Mouse (Mus musculus) embryonic facial prominence, embryonic 15.5 days (tissue): ENCODE results near the gene Copa. TPM values are rescaled to one million over a fixed set of nuclear protein-coding genes. Genes with fewer than 3 reads are reported as not detected.

ENCODE experiments used
- ATAC-seq: fragments of 200-750 bp; cut with Nextera tagmentation; 2 replicates; pipeline ENCODE4 v1.8.0; 2017; ENCODE audit warnings: low read depth, moderate TSS enrichment; ENCODE audit not compliant: insufficient number of reproducible peaks, low FRiP score, low TSS enrichment
- H3K27ac ChIP-seq: fragments of 300-500 bp; sonication (generic); replicated peaks from 2 replicates; pipeline ENCODE4 v1.5.1; 2015; ENCODE audit warnings: mild to moderate bottlenecking, inconsistent platforms
- H3K27me3 ChIP-seq: fragments of 300-500 bp; sonication (generic); 2 replicates; pipeline ENCODE4 v1.6.1; 2015; ENCODE audit warnings: inconsistent platforms
- H3K36me3 ChIP-seq: fragments of 300-500 bp; sonication (generic); 2 replicates; pipeline ENCODE4 v1.6.1; 2015; ENCODE audit warnings: mild to moderate bottlenecking, inconsistent platforms
- H3K4me1 ChIP-seq: fragments of 300-500 bp; sonication (generic); 2 replicates; pipeline ENCODE4 v1.6.1; 2015; ENCODE audit warnings: inconsistent platforms
- H3K4me2 ChIP-seq: fragments of 300-500 bp; sonication (generic); replicated peaks from 2 replicates; pipeline ENCODE4 v1.6.1; 2015; ENCODE audit warnings: mild to moderate bottlenecking, inconsistent platforms
- H3K4me3 ChIP-seq: fragments of 300-500 bp; sonication (generic); replicated peaks from 2 replicates; pipeline ENCODE4 v1.5.1; 2015; ENCODE audit warnings: mild to moderate bottlenecking, inconsistent platforms
- H3K9ac ChIP-seq: fragments of 300-500 bp; sonication (generic); 2 replicates; pipeline ENCODE4 v1.6.1; 2015; ENCODE audit warnings: inconsistent platforms
- H3K9me3 ChIP-seq: fragments of 300-500 bp; sonication (generic); replicated peaks from 2 replicates; pipeline ENCODE4 v1.6.1; 2016; ENCODE audit warnings: inconsistent platforms
- WGBS: fragments of 180-500 bp; shearing (Covaris S2); methylation state at CpG from one replicate; pipeline ENCODE4 v1.1.7; 2015; 5-methylcytosine and 5-hydroxymethylcytosine counted together
- polyA plus RNA-seq: library from polyadenylated mRNA; unstranded; fragments of >200 nt; fragmentation: Nextera tagmentation; extraction: Ambion mirVana; gene quantifications from 2 replicates; pipeline ENCODE4 v1.2.1, GENCODE M21; 2015

Gene Copa
- polyA plus RNA-seq, 1 experiment from 2014 or later, result 235 TPM

DNA sequence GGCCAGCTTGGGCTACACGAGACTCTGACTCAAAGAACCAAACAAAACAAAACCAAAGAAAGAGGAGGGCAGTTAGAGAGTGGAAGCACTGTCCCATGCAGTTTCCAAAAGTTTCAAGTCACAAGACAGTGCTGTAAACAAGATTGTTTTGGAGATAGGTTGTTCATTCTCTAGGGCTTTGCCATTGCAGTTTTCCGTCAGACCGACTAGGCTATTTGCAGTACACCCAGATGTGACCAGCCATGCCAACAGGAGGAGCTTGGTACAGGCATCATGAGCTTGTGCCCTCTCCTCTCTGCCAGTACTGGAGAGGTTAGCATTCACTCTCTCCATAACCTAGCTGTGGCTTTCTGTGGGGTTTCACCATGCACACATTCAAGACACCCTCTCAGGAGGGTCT, 11.2 kb downstream of the Copa start:
- 74% methylated on average over 3 of the region's 3 CpGs for WGBS
- no peak for ATAC-seq
- Histone ChIP-seq H3K4me3 (no peak overlapping the region), H3K4me1 (no peaks in the 10 kb centered on the region), H3K27ac (no peak overlapping the region), H3K9ac (no peak overlapping the region), H3K9me3 (no peaks in the 10 kb centered on the region), H3K27me3 (no peaks in the 10 kb centered on the region), H3K36me3 (peaks cover 81% of the 10 kb centered on the region), H3K4me2 (no peak overlapping the region)

DNA sequence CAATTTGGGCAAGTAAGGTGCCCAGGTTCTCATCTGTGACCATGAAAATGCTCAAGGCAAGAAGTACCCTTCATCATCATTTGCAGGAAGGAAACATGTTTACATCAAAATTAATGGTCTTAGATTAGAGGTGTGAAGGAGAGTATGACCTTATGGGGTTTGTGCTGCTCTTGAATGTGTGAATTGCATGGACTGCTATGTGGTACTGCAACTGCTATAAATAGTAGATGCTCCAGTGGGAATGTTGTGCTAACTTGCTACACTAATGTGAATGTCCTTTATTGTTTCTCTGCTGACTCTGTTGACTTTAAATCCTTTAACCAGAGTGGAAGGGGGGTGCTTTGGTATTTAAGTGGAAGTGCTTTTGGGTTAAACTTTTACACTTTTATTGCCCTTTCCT, 12.0 kb downstream of the Copa start:
- Histone ChIP-seq H3K36me3 (peaks cover 77% of the 10 kb centered on the region), H3K4me3 (no peak overlapping the region), H3K4me1 (no peaks in the 10 kb centered on the region), H3K9me3 (no peaks in the 10 kb centered on the region), H3K9ac (no peak overlapping the region), H3K4me2 (no peak overlapping the region), H3K27me3 (no peaks in the 10 kb centered on the region), H3K27ac (no peak overlapping the region)
- no peak for ATAC-seq

DNA sequence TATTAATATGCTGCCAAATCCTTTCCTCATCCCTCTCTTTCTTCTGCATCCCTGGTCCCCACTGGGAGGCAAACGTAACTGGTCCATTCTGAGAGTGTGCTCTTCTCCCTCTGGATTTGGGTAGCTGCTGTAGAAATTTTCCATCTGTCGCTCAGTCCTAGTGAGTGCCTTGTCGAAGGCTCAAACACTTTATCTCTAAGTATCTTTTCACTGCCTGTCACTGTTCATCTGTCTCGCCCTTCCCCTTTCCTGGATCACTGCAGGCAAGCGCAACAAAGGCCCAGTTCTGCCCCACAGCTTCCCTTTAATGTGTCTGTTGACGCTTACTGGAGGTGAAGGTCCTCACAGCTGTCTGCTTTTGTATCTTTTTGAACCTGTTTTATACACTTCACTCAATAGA, 12.9 kb downstream of the Copa start:
- no peak overlapping the region for H3K9ac ChIP-seq
- H3K4me1 ChIP-seq, result no peaks in the 10 kb centered on the region
- no peaks in the 10 kb centered on the region for H3K9me3 ChIP-seq
- no peaks in the 10 kb centered on the region for H3K27me3 ChIP-seq
- ATAC-seq, result no peak
- H3K27ac ChIP-seq, result no peak overlapping the region
- no peak overlapping the region for H3K4me2 ChIP-seq
- H3K4me3 ChIP-seq, result no peak overlapping the region
- H3K36me3 ChIP-seq, result peaks cover 73% of the 10 kb centered on the region
- WGBS, result 74% methylated on average over 6 of the region's 6 CpGs

DNA sequence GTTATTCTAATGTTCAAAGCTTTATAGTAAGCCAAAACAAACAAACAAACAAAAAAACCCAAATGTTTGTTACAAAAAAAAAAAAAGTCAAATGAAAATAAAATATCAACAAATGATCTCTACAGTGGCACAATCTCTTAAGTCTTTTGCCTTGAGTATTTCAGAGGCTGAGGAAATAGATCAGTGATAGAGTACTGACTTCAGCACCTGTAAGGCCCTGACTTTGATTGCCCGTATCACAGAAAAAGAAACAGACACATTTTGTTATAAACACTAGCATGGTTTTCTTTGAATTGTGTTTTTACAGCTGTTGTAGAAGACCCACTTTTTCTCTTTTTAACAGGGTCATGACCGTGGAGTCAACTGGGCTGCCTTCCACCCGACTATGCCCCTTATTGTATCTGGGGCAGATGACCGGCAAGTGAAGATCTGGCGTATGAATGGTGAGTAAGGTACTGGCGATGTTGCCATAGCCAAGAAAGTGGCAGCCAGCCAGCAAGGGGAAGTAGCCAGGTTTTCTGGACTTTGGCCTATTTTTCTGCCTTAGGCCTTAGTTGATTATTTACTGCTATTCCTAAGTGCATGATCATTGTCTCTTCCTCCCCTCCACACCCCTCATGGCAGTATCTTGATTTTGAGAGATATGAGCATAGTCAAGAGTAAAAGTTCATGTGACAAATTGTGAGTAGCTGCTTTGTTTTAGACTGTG, 17.1 kb downstream of the Copa start:
- Histone ChIP-seq H3K4me1 (no peaks in the 10 kb centered on the region), H3K9me3 (no peaks in the 10 kb centered on the region), H3K27me3 (no peaks in the 10 kb centered on the region), H3K4me3 (no peak overlapping the region), H3K36me3 (peaks cover 74% of the 10 kb centered on the region), H3K27ac (no peak overlapping the region), H3K9ac (no peak overlapping the region), H3K4me2 (no peak overlapping the region)
- ATAC-seq, result no peak
- WGBS, result 85% methylated on average over 6 of the region's 6 CpGs

DNA sequence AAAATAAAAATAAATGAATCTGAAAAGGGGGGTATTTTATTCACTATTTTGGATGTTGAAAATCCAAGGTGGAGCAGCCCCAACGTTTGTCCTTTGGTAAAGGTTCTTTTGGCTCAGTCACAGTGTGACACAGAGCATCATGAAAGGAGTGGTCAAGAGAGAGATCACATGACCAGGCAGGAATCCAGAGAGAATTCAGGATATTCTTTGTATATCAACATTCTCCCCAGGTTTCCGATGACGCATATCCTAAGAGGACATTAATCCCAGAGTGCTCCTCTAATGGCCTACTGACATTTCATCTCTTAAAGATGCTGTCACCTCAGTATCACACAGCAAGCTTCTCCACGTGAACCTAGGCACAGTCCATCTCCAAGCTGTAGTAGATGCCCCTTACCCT, 21.3 kb downstream of the Copa start:
- WGBS, result 88% methylated on average over 4 of the region's 4 CpGs
- no peaks in the 10 kb centered on the region for H3K9me3 ChIP-seq
- no peaks in the 10 kb centered on the region for H3K4me1 ChIP-seq
- H3K4me2 ChIP-seq, result no peak overlapping the region
- H3K27ac ChIP-seq, result no peak overlapping the region
- no peak for ATAC-seq
- H3K4me3 ChIP-seq, result no peak overlapping the region
- H3K36me3 ChIP-seq, result peaks cover 86% of the 10 kb centered on the region
- no peaks in the 10 kb centered on the region for H3K27me3 ChIP-seq
- H3K9ac ChIP-seq, result no peak overlapping the region

DNA sequence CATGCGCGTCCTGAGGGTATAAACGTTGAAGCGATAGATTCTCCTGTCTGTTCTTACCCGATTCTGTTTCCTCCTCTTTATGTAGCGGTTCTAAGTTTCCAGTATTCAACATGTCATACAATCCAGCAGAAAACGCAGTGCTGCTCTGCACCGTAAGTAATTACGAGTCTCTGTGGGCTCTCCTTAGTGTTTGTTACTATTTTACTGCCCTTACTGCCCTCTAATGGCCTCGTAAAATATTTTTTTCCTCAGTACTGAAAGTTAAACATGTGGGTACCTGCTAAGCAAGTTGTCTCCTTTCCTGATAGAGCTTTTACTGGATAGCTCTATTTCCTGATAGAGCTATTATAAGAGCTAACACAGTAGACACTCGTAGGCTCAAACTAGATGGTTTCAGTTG, 22.8 kb downstream of the Copa start:
- H3K9me3 ChIP-seq, result no peaks in the 10 kb centered on the region
- H3K27ac ChIP-seq, result no peak overlapping the region
- no peaks in the 10 kb centered on the region for H3K27me3 ChIP-seq
- no peak overlapping the region for H3K4me2 ChIP-seq
- H3K4me3 ChIP-seq, result no peak overlapping the region
- 76% methylated on average over 11 of the region's 11 CpGs for WGBS
- no peak for ATAC-seq
- H3K36me3 ChIP-seq, result peaks cover 92% of the 10 kb centered on the region
- H3K4me1 ChIP-seq, result no peaks in the 10 kb centered on the region
- no peak overlapping the region for H3K9ac ChIP-seq

DNA sequence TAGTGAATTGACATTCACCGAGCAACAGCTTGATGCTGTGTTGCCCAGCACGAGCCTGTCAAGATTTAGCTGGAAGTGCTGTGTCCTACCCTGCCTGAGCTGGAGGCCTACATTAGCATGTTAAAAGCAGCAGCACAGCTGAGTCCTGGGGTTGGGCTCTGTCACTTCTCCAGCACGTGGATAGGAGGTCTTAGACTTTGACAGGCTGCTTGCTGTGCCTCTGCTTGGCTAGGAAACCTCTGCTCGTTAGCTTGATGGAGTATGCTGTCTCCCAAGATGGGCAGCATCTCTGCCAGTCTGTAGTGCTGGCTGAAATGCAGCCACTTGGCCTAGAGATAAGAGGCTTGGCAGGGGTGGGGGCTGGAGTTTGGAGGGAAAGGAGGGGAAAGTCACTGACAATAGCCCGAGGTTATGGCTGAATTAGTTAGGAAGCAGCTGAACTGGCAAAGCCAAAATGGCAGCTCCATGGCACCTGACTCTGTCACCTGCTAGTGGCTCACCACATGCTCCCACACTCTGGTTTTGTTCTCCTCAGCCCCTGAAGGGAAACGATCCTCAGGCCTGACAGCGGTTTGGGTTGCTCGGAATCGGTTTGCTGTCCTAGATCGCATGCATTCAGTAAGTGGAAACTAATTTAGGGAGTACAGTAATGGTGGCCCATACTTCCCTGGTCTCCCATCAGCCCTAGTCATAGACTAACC, 25.6 kb downstream of the Copa start:
- Histone ChIP-seq H3K4me2 (no peak overlapping the region), H3K4me3 (no peak overlapping the region), H3K27ac (no peak overlapping the region), H3K27me3 (no peaks in the 10 kb centered on the region), H3K9ac (no peak overlapping the region), H3K4me1 (no peaks in the 10 kb centered on the region), H3K9me3 (no peaks in the 10 kb centered on the region), H3K36me3 (peaks cover 96% of the 10 kb centered on the region)
- WGBS, result 81% methylated on average over 10 of the region's 10 CpGs
- no peak for ATAC-seq

DNA sequence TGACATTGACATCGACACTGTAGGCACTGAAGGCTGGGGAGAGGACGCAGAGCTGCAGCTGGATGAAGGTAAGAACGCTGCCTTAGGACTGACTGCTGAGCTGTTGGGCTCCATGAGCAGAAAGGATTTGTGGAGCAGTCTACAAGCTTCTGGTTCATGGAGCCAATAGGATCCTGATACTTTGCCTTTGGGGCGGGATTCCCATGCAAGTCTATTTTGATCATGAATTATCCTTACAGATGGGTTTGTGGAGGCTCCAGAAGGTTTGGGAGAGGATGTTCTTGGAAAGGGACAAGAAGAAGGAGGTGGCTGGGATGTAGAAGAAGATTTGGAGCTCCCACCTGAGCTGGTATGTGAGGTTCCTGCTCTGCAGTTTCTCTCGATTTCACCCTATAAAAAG, 34.6 kb downstream of the Copa start:
- H3K4me1 ChIP-seq, result no peaks in the 10 kb centered on the region
- H3K9ac ChIP-seq, result no peak overlapping the region
- H3K4me2 ChIP-seq, result no peak overlapping the region
- peaks cover 98% of the 10 kb centered on the region for H3K36me3 ChIP-seq
- no peak overlapping the region for H3K4me3 ChIP-seq
- no peaks in the 10 kb centered on the region for H3K27me3 ChIP-seq
- 92% methylated on average over 5 of the region's 5 CpGs for WGBS
- H3K27ac ChIP-seq, result no peak overlapping the region
- no peak for ATAC-seq
- no peaks in the 10 kb centered on the region for H3K9me3 ChIP-seq

DNA sequence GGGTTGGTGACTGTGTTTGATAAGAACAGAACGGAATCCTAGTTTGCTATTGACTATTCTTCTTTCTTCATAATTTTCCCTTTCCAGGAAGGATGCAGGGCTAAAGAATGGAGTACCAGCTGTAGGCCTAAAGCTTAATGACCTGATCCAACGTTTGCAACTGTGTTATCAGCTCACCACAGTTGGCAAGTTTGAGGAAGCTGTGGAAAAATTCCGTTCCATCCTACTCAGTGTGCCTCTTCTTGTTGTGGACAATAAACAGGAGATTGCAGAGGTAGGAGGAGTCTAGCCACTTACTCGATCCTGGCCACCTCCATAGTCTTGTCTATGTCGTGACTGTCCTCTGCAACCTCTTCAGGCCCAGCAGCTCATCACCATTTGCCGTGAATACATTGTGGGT, 36.8 kb downstream of the Copa start:
- H3K36me3 ChIP-seq, result peaks cover 97% of the 10 kb centered on the region
- no peak overlapping the region for H3K4me3 ChIP-seq
- H3K9me3 ChIP-seq, result no peaks in the 10 kb centered on the region
- H3K4me1 ChIP-seq, result no peaks in the 10 kb centered on the region
- no peak for ATAC-seq
- H3K4me2 ChIP-seq, result no peak overlapping the region
- H3K27me3 ChIP-seq, result no peaks in the 10 kb centered on the region
- 82% methylated on average over 6 of the region's 6 CpGs for WGBS
- no peak overlapping the region for H3K9ac ChIP-seq
- H3K27ac ChIP-seq, result no peak overlapping the region

DNA sequence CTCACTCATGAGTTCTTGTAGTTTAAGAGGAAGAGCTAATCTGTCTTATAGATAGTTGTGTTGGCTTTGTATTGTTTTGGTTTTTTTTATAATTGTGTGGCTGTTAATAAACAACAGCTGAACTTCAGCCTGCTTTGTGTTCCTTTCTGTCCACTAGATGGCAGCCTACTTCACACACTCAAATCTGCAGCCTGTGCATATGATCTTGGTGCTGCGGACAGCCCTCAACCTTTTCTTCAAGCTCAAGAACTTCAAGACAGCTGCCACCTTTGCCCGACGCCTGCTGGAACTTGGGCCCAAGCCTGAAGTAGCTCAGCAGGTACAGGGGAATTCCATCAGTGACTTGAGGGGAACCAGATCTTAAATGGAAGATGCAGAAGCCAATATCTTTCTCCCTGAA, 37.4 kb downstream of the Copa start:
- H3K4me3 ChIP-seq, result no peak overlapping the region
- 38% methylated on average over 3 of the region's 3 CpGs for WGBS
- H3K4me2 ChIP-seq, result no peak overlapping the region
- no peak for ATAC-seq
- H3K4me1 ChIP-seq, result no peaks in the 10 kb centered on the region
- H3K9ac ChIP-seq, result no peak overlapping the region
- H3K27me3 ChIP-seq, result no peaks in the 10 kb centered on the region
- H3K9me3 ChIP-seq, result no peaks in the 10 kb centered on the region
- H3K36me3 ChIP-seq, result peaks cover 91% of the 10 kb centered on the region
- H3K27ac ChIP-seq, result no peak overlapping the region

DNA sequence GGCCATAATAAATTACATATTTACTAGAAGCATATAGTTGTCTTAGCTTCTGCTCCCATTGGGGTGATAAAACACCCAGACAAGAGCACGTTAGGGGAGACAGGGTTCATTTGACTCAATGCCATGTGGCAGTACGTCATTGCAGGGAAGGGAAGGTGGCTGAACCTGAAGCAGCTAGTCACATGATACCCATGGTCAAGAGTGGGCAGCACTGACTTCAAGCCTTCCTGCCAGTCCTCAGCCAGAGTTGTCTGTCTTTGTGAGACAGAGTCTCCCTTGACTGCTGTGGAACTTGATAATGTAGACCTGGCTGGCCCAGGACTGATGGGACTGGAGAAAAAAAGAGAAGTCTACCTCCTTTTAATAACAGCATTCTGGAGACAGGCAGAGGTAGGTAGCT, 40.3 kb downstream of the Copa start:
- Histone ChIP-seq H3K9me3 (no peaks in the 10 kb centered on the region), H3K4me1 (peaks cover 10% of the 10 kb centered on the region), H3K4me2 (no peak overlapping the region), H3K36me3 (peaks cover 61% of the 10 kb centered on the region), H3K9ac (no peak overlapping the region), H3K27me3 (no peaks in the 10 kb centered on the region), H3K4me3 (no peak overlapping the region), H3K27ac (no peak overlapping the region)
- WGBS, result 74% methylated on average over 2 of the region's 2 CpGs
- no peak for ATAC-seq

DNA sequence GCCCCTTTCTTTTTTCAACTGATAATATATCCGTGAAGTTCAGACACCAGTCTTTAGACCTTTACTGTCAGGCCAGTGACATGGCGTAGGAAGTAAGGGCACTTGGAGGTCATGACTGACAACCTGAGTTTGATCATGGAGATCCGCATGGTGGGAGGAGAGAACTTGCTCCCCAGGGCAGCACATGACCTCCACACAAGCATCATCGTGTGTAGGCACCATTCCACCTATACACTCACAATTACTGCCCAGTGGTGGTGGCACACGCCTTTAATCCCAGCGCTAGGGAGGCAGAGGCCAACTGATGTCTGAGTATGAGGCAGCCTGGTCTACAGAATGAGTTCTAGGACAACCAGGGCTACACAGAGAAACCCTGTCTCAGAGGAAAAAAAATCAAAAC, 42.2 kb downstream of the Copa start:
- no peaks in the 10 kb centered on the region for H3K27me3 ChIP-seq
- H3K4me2 ChIP-seq, result no peak overlapping the region
- no peaks in the 10 kb centered on the region for H3K9me3 ChIP-seq
- H3K27ac ChIP-seq, result no peak overlapping the region
- peaks cover 54% of the 10 kb centered on the region for H3K36me3 ChIP-seq
- no peak for ATAC-seq
- 80% methylated on average over 6 of the region's 6 CpGs for WGBS
- no peak overlapping the region for H3K9ac ChIP-seq
- no peak overlapping the region for H3K4me3 ChIP-seq
- peaks cover 13% of the 10 kb centered on the region for H3K4me1 ChIP-seq
